Mouse (Mus musculus) CH12.LX (cell line): ENCODE measurements around the gene Ikzf1.

Experiments
- CTCF ChIP-seq, 2 experiments: IDR thresholded peaks in 1 of 2; conservative IDR thresholded peaks in 1 of 2; 2 replicates each; pipeline ENCODE4 v1.5.1; 2011 to 2012; ENCODE audit warnings: low read depth in 2 of 2, low read length in 2 of 2, improper control_type of control experiment in 1 of 2, inconsistent platforms in 1 of 2, mild to moderate bottlenecking in 1 of 2, moderate library complexity in 1 of 2
- EP300 ChIP-seq: IDR thresholded peaks from 2 replicates; pipeline ENCODE4 v1.6.1; 2011; ENCODE audit warnings: low read length, improper control_type of control experiment
- GABPA ChIP-seq: IDR thresholded peaks from 2 replicates; pipeline ENCODE4 v1.6.1; 2012; ENCODE audit warnings: low read depth, low read length, improper control_type of control experiment, inconsistent platforms; ENCODE audit not compliant: insufficient replicate concordance
- MAFK ChIP-seq: IDR thresholded peaks from 2 replicates; pipeline ENCODE4 v1.6.1; 2011; ENCODE audit warnings: low read length, improper control_type of control experiment; ENCODE audit not compliant: insufficient replicate concordance
- MXI1 ChIP-seq: IDR thresholded peaks from 2 replicates; pipeline ENCODE4 v1.6.1; 2011; ENCODE audit warnings: mild to moderate bottlenecking, low read depth, low read length, improper control_type of control experiment
- MYC ChIP-seq: IDR thresholded peaks from 2 replicates; pipeline ENCODE4 v1.6.1; 2011; ENCODE audit warnings: low read depth, mild to moderate bottlenecking, improper control_type of control experiment, low read length
- NRF1 ChIP-seq: IDR thresholded peaks from 2 replicates; pipeline ENCODE4 v1.6.1; 2014; ENCODE audit warnings: low read depth, mild to moderate bottlenecking, inconsistent platforms, low read length, improper control_type of control experiment, moderate library complexity
- POLR2A ChIP-seq: IDR thresholded peaks from 2 replicates; pipeline ENCODE4 v1.6.1; 2011; ENCODE audit warnings: low read depth, mild to moderate bottlenecking, improper control_type of control experiment, low read length
- TBP ChIP-seq: conservative IDR thresholded peaks from 2 replicates; pipeline ENCODE4 v1.6.1; 2011; ENCODE audit warnings: low read depth, low read length, improper control_type of control experiment
- USF1 ChIP-seq: IDR thresholded peaks from 2 replicates; pipeline ENCODE4 v1.6.1; 2014; ENCODE audit warnings: low read depth, mild to moderate bottlenecking, inconsistent platforms, low read length, improper control_type of control experiment

GRCm38 (mm10) chr11:11684930-11685852, at the start of gene Ikzf1:
- TF ChIP-seq CTCF (conservative IDR thresholded peaks at IDR 0.05 in 1 of 2, IDR thresholded peaks at IDR 0.05 in 1 of 2; ENCODE audit: low read depth in 2 of 2, low read length in 2 of 2) (no peak), NRF1 (no peak), POLR2A (no peak), EP300 (no peak), GABPA (no peak), TBP (no peak), MYC (no peak), USF1 (no peak), MAFK (no peak), MXI1 (no peak)
